Mouse (Mus musculus) heart, embryonic 11.5 days (tissue): ENCODE data around the gene Zcchc24. TPM values are rescaled to one million over a fixed set of nuclear protein-coding genes. Genes with fewer than 3 reads are reported as not detected.

ENCODE experiments used
- ATAC-seq: fragments of 200-750 bp; cut with Nextera tagmentation; replicated peaks from 2 replicates; pipeline ENCODE4 v1.8.0; 2017; ENCODE audit warnings: moderate library complexity; ENCODE audit not compliant: insufficient number of reproducible peaks, low FRiP score, low TSS enrichment
- H3K27ac ChIP-seq: fragments of 300-500 bp; sonication (generic); 2 replicates; pipeline ENCODE4 v1.5.1; 2014; ENCODE audit warnings: mild to moderate bottlenecking, low read depth, low read length
- H3K27me3 ChIP-seq: fragments of 300-500 bp; sonication (generic); 2 replicates; pipeline ENCODE4 v1.6.1; 2014; ENCODE audit warnings: mild to moderate bottlenecking, low read length, mixed read lengths; ENCODE audit not compliant: control insufficient read depth, insufficient read depth
- H3K36me3 ChIP-seq: fragments of 300-500 bp; sonication (generic); 2 replicates; pipeline ENCODE4 v1.6.1; 2014; ENCODE audit warnings: mild to moderate bottlenecking, low read length, moderate library complexity, mixed read lengths; ENCODE audit not compliant: control insufficient read depth, insufficient read depth
- H3K4me1 ChIP-seq: fragments of 300-500 bp; sonication (generic); 2 replicates; pipeline ENCODE4 v1.6.1; 2014; ENCODE audit warnings: low read length; ENCODE audit not compliant: control insufficient read depth, insufficient read depth
- H3K4me2 ChIP-seq: fragments of 300-500 bp; sonication (generic); 2 replicates; pipeline ENCODE4 v1.6.1; 2014; ENCODE audit warnings: mild to moderate bottlenecking, moderate library complexity
- H3K4me3 ChIP-seq: fragments of 300-500 bp; sonication (generic); 2 replicates; pipeline ENCODE4 v1.5.1; 2014; ENCODE audit warnings: low read depth, low read length
- H3K9ac ChIP-seq: fragments of 300-500 bp; sonication (generic); 2 replicates; pipeline ENCODE4 v1.6.1; 2014; ENCODE audit warnings: mild to moderate bottlenecking, low read depth, low read length, moderate library complexity
- H3K9me3 ChIP-seq: fragments of 300-500 bp; sonication (generic); replicated peaks from 2 replicates; pipeline ENCODE4 v1.6.1; 2016; ENCODE audit warnings: low read length; ENCODE audit not compliant: control insufficient read depth
- WGBS: fragments of 180-500 bp; shearing (Covaris S2); extraction: QIAGEN DNeasy Blood & Tissue Kit; methylation state at CpG from one replicate; pipeline ENCODE4 v1.1.7; 2014; ENCODE audit not compliant: insufficient replicate concordance; 5-methylcytosine and 5-hydroxymethylcytosine counted together
- polyA plus RNA-seq: library from polyadenylated mRNA; unstranded; fragments of >200 nt; fragmentation: Nextera tagmentation; extraction: Ambion mirVana; gene quantifications from 2 replicates; pipeline ENCODE4 v1.2.1, GENCODE M21; 2014

Gene Zcchc24
- polyA plus RNA-seq, 1 experiment from 2014 or later, result 22.6 TPM

DNA sequence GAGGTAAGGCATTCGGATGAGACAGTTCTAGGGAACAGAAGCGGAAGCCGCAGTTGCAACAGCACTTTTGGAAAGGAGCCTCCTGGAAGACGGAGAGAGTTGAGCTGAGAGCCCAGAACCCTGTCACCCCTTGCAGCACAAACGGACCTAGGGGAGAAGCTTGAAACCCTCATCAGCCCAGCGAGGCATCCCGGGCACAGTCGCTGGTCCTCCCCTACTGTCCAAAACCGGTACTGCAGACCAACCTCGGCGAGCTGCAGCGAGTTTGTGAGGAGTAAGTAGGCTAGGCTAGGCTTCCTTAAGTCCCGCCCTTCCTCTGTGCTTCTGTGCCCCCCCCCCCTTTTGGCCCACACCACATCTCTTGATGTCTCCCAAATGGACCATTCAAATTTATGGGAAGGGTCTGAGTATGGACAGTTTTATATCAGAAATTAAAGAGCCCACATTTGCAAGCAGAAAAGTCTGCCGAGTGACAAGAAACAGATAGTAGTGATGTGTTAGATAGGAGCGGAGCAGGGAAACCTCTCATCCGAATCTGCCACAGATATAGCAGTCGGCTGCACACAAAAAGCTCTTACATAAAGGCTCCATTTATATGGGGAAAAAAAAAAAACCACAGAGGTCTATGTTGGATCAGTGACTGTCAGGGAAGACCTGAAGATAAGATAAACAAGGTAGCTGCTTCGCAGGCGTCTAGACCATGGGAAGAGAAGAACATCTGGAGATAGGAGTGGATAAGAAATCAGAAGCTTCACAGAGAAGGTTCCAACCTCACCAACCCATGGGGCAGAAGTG is 31.5 kb upstream of the Zcchc24 start:
- H3K27ac ChIP-seq, result no peak overlapping the region
- H3K9ac ChIP-seq, result 0 out of 2 replicates have a peak overlapping the region, but pooled peaks have one; percentile 28
- no peaks in the 10 kb centered on the region for H3K9me3 ChIP-seq
- ATAC-seq, result no peak
- H3K36me3 ChIP-seq, result no peaks in the 10 kb centered on the region
- no peak overlapping the region for H3K4me3 ChIP-seq
- 13% methylated on average over 19 of the region's 19 CpGs for WGBS
- H3K4me1 ChIP-seq, result no peaks in the 10 kb centered on the region
- H3K27me3 ChIP-seq, result no peaks in the 10 kb centered on the region
- peak overlapping the region; percentile 27; the same call in 1 of the 2 replicates for H3K4me2 ChIP-seq

DNA sequence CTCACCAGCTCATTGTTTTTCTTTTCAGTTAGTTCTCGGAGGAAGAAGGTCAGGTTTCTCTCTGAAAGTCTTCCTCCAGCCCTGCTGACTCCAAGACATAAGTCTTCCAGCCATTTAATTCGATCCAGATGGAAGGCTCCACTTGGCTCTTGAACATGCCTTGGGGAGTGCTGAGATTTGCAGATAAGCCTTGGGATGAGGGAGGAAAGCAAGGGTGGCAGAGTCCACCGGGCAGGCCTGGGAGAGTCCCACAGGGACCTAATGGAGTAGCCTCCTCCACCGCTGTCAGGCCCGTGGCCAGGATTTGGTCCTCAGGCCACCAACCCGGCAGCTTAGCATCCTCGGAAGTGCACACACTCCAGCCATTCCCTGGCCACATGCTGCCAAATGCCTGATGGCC is 27.8 kb upstream of the Zcchc24 start:
- H3K36me3 ChIP-seq, result no peaks in the 10 kb centered on the region
- H3K9ac ChIP-seq, result no peak overlapping the region
- H3K4me1 ChIP-seq, result no peaks in the 10 kb centered on the region; the same call in 1 of the 2 replicates
- ATAC-seq, result no peak
- 58% methylated on average over 7 of the region's 7 CpGs for WGBS
- H3K27me3 ChIP-seq, result no peaks in the 10 kb centered on the region
- H3K4me2 ChIP-seq, result no peak overlapping the region
- no peak overlapping the region for H3K27ac ChIP-seq
- H3K4me3 ChIP-seq, result no peak overlapping the region
- H3K9me3 ChIP-seq, result 0 out of 2 replicates have a peak, but pooled peaks cover 3% of the 10 kb centered on the region

DNA sequence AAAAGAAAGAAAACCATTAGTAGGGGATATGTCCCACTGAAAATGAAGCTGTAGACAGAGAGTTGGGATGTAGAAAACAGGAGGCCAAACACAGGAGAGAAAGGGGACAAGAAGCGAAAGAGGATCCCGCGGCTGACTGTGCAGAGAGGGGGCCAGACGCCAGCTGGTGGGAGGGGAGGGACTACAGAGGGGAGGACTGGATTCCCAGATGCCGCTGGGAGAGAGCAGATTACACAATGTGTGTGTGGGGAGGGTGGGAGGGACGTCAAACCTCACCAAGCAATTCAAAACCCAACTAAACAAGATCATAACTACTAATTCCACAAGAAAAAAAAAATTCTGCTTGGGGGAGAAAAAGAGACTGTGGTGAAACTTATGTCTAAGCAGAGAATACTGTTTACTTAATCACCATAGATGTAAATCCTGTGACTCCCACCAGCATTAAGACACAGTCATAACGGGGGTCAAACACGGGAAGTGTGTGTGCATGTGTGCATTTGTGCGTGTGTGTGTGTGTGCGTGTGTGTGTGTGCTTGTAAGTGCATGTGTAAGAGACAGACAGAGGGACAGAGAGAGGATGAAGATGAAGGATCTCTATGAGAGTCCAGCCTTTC is 26.8 kb upstream of the Zcchc24 start:
- H3K36me3 ChIP-seq, result no peaks in the 10 kb centered on the region
- WGBS, result 29% methylated on average over 10 of the region's 10 CpGs
- ATAC-seq, result no peak
- H3K27ac ChIP-seq, result no peak overlapping the region
- H3K4me1 ChIP-seq, result no peaks in the 10 kb centered on the region; the same call in 1 of the 2 replicates
- no peak overlapping the region for H3K9ac ChIP-seq
- 0 out of 2 replicates have a peak, but pooled peaks cover 3% of the 10 kb centered on the region for H3K9me3 ChIP-seq
- no peak overlapping the region for H3K4me3 ChIP-seq
- no peaks in the 10 kb centered on the region for H3K27me3 ChIP-seq
- H3K4me2 ChIP-seq, result peak overlapping the region; percentile 30; the same call in 1 of the 2 replicates

DNA sequence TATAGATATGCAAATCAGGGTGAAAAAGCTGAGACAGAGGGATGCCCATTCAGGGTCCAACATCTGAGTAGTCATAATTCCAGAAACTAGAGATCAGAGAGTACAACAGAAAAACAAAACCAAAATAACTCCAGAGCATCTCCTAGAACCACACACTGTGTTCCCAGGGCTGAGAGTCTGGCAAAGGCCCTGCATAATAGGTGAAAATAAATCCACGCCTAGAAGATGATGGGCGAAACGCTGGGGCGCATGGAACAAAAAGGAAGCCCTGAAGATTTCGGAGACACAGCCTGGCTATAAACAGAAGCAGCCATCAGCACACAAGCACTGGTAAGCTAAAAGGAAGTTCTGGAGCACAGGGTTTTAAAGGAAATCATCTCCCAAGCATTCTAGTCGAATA is 26.2 kb upstream of the Zcchc24 start:
- Histone ChIP-seq H3K27ac (0 out of 2 replicates have a peak overlapping the region, but pooled peaks have one; percentile 46), H3K9me3 (0 out of 2 replicates have a peak, but pooled peaks cover 3% of the 10 kb centered on the region), H3K4me1 (no peaks in the 10 kb centered on the region; the same call in 1 of the 2 replicates), H3K36me3 (no peaks in the 10 kb centered on the region), H3K4me3 (no peak overlapping the region), H3K4me2 (no peak overlapping the region; the same call in 1 of the 2 replicates), H3K27me3 (no peaks in the 10 kb centered on the region), H3K9ac (no peak overlapping the region)
- no peak for ATAC-seq
- 77% methylated on average over 6 of the region's 6 CpGs for WGBS

DNA sequence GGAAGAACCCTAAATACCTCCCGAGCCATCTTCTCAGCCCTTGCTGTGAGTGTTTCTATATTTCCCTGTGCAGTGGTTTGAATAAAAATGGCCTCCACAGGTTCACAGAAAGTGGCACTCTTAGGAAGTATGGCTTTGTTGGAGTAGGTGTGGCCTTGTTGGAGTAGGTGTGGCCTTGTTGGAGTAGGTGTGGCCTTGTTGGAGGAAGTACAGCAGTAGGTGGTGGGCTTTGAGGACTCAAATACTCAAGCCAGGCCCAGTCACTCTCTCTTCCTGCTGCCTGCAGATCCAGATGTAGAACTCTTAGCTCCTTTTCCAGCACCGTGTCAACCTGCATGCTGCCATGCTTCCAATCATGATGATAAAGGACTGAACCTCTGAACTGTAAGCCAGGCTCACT is 25.5 kb upstream of the Zcchc24 start:
- Histone ChIP-seq H3K9ac (no peak overlapping the region), H3K4me1 (no peaks in the 10 kb centered on the region; the same call in 1 of the 2 replicates), H3K9me3 (0 out of 2 replicates have a peak, but pooled peaks cover 3% of the 10 kb centered on the region), H3K4me2 (no peak overlapping the region), H3K27ac (no peak overlapping the region), H3K4me3 (no peak overlapping the region), H3K36me3 (no peaks in the 10 kb centered on the region), H3K27me3 (no peaks in the 10 kb centered on the region)
- no peak for ATAC-seq
- 86% methylated on average over 2 of the region's 2 CpGs for WGBS

DNA sequence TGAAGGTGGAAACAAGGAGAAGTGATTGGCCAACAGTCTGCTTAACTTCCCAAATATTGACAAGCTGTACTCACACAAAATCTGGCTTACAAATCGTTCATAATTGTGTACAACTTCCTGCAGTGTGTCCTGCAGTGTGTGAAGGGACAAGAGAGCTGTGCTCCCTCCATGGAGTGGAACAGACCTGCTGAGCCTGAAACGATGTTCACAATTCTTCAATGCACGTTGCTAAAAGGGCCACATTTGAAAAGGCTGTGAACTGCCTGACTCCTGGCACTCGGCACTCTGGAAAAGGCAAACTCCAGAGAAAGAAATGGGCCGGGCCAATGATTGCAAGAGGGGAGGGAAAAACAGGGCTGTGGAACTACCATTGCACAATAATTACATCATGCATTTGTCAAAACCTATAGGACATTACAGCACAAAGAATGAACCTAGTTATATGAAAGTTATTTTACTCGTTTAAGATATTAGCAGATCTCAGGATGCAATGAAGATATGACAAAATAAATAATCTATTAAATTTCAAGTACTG is 22.0 kb upstream of the Zcchc24 start:
- H3K36me3 ChIP-seq, result no peaks in the 10 kb centered on the region
- H3K9me3 ChIP-seq, result 0 out of 2 replicates have a peak, but pooled peaks cover 3% of the 10 kb centered on the region
- WGBS, result 74% methylated on average over 6 of the region's 6 CpGs
- H3K4me3 ChIP-seq, result no peak overlapping the region
- no peaks in the 10 kb centered on the region; the same call in 1 of the 2 replicates for H3K4me1 ChIP-seq
- H3K27ac ChIP-seq, result no peak overlapping the region
- no peak overlapping the region for H3K4me2 ChIP-seq
- H3K9ac ChIP-seq, result no peak overlapping the region
- no peak for ATAC-seq
- H3K27me3 ChIP-seq, result no peaks in the 10 kb centered on the region

DNA sequence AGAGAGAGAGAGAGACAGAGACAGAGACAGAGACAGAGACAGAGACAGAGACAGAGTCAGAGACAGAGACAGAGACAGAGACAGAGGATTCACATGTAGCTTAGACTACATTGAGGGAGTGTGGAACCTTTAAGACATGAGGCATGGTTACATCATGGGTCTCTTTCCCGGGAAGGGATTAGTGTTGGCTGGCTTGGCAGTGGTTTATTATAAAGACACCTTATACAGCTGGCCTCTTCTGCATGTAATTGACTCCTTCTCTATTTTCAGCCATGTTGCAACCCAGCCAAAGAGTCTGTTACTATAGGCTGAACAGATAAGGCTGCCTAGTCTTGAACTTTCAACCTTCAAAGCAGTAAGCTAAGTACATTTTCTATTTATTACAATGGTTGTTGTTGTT is 21.1 kb upstream of the Zcchc24 start:
- ATAC-seq, result no peak
- H3K4me2 ChIP-seq, result no peak overlapping the region
- H3K4me3 ChIP-seq, result no peak overlapping the region
- no peaks in the 10 kb centered on the region for H3K27me3 ChIP-seq
- no peak overlapping the region for H3K9ac ChIP-seq
- no peak overlapping the region for H3K27ac ChIP-seq
- H3K4me1 ChIP-seq, result no peaks in the 10 kb centered on the region
- H3K9me3 ChIP-seq, result 0 out of 2 replicates have a peak, but pooled peaks cover 3% of the 10 kb centered on the region
- WGBS, result 52% methylated on average over 1 of the region's 1 CpGs
- H3K36me3 ChIP-seq, result no peaks in the 10 kb centered on the region

DNA sequence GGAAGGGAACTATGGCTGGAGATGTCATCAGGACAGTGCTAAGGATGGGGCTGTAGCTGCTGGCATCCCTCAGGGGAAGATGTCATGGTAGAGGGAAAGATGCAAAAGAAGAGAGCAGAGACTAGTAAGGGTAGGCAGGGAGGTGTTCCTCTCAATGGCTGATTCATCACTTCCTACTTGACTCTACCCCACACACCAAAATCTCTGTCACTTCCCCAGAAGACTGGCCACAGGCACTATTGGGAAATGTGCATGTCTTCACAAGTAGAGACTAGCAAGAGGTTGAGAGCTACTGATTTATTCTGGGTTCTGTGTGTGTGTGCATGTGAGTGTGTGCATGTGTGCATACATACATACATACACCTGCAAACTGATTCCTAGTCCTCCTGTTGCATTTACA is 20.4 kb upstream of the Zcchc24 start:
- no peaks in the 10 kb centered on the region for H3K4me1 ChIP-seq
- ATAC-seq, result no peak
- no peaks in the 10 kb centered on the region for H3K27me3 ChIP-seq
- no peak overlapping the region for H3K4me2 ChIP-seq
- no peak overlapping the region for H3K27ac ChIP-seq
- H3K9ac ChIP-seq, result no peak overlapping the region
- no peak overlapping the region for H3K4me3 ChIP-seq
- H3K9me3 ChIP-seq, result 0 out of 2 replicates have a peak, but pooled peaks cover under 1% of the 10 kb centered on the region
- no peaks in the 10 kb centered on the region for H3K36me3 ChIP-seq
